Mouse (Mus musculus): ENCODE measurements around the gene Pank4.

Pank4 gene

DNA sequence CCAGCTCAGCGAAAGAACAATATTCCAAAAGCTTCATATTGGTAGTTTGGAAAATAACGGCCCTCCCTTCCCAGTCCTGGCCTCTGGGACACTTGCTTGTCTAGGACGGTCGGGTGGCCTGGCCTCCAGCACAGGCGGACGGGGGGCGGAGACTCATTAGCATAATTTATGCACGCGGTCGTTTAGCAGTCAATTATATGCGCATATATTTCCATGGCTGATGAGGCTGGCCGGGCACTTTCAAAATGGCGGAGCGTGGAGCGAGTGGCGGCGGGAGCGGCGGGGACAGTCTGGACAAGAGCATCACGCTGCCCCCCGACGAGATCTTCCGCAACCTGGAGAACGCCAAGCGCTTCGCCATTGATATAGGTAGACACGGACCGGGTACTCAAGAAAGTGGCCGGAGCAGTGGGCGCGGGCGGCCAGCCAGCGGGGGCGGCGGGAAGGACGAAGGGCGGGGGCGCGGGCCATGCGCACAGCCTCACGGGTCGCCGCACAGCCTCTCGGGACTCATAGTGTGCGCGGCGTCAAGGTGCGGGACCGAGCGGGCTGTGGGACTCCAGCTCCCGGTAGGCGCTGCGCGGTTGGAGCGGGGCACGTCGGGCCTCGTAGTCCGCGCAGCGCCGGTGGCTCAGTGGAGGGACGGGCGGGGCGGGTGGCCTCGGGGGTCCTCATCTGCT, at the start of gene Pank4:
TSS of gene Pank4 (plus strand) at position 223 of the 680 bp plus-strand sequence.
- peak; percentile 90 for DNase-seq (ENCODE audit: low read depth, low spot score)

DNA sequence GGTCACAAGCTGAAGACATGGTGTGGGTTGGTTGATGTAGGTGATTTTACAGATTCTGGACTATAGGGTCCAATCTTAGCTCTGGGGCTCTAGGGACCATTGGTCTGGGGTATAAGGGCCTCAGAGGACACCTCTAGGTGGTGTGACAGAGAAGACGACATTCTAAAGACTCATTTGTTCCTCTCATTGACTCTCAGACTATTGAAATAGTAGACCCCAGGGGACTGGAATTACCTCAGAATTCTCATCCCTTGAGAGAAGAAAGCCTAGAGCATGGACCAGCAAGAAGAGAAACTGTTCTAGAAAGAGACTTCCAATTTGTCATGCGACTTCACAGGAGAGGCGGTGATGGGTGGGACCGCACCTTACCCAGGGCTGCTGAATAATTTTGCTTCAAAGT, 49.7 kb upstream of the Pank4 start:
- no peak for DNase-seq (ENCODE audit: low read depth, low spot score)

DNA sequence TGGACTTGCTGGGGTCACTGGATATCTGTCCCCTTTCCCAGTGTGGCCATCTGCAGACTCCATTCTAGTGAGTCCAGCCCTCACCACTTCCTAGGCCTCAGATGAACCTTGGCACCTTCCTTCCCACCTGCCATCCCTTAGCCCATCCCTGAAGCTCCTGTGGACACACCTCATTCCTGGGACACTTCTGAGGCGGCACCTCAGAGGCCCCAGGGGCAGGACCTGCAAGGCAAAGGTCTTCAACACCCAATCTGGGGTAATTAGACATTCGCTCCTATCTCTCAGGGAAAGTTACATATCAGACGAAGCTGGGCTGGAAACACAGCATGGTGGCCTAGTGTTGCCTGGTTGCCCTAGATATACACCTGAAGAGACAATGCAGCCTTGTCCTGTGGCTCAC, 49.2 kb upstream of the Pank4 start:
- no peak for DNase-seq (ENCODE audit: low read depth, low spot score)

DNA sequence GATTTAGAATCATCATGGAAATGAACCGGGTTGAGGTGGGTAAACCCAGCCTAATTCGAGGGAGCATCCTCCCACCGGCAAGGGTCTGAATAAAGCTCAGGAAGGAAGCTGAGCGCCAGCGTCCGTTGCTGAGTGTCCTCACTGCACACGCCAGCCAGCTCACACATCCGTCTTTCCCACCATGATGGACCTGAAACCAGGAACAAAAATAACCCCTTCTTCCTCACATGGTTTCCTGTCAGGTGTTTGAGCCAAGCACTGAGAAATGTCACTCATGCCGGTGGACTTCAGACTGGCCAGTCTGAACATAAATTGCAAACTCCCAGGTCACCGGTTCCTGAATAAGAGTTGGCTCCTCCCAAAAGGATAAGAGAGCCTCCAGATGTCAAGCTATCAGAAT, 48.6 kb upstream of the Pank4 start:
- DNase-seq (ENCODE audit: low read depth, low spot score): no peak

DNA sequence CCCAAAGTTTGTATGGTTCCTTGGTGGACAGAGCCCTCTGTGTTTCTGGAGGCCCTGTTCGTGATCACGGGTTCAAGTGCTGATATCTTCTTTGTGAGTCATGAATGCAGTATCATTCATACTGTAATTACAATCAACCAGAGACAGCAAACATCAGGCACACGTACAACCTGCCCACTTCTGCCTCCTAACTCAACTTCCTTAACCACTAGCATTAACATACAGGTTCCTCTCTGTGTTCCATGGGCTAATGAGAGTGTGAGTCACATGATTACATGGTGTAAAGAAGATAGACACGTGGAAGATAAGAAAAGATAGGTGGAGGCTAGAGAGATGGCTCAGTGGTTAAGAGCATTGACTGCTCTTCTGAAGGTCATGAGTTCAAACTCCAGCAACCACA, 47.3 kb upstream of the Pank4 start:
- no peak for DNase-seq (ENCODE audit: low read depth, low spot score)

DNA sequence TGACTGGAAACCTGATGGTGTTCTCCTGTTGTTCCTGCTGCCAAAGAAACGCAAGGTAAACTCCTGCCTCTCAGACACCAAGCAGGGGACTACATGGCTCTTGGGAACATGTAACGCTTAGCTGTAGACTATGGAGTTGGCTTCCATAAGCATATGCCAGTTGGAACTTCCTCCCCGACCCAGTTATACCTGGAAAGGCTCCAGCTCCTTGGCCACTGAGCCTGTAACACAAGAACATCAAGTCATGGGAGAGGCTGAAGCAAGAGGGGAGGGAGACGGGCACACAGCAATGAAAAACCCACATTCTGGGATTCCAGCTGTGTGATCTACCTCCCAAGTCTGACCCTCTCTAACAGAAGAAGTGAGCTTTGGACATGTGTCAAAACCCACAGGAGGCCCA, 41.6 kb upstream of the Pank4 start:
- DNase-seq (ENCODE audit: low read depth, low spot score): no peak

DNA sequence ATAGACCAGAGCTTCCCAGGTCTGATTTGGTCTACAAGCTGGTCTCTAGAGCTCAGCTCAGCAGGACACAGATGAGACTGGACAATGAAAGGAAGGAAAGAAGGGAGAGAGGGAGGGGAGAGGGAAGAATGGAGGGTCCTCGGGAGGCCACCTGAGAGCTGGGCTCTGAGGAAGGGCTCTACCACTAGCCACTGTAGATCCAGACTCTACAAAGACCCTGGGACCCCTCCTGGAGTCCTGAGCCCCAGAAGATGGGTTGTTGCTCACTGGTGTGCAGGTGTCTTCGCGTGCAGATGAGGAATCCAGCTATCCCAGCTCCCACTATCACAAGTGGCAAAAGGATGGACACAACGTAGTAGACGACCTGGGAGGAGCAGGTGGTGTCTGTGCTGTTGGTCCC, 41.0 kb upstream of the Pank4 start:
- no peak for DNase-seq (ENCODE audit: low read depth, low spot score)

DNA sequence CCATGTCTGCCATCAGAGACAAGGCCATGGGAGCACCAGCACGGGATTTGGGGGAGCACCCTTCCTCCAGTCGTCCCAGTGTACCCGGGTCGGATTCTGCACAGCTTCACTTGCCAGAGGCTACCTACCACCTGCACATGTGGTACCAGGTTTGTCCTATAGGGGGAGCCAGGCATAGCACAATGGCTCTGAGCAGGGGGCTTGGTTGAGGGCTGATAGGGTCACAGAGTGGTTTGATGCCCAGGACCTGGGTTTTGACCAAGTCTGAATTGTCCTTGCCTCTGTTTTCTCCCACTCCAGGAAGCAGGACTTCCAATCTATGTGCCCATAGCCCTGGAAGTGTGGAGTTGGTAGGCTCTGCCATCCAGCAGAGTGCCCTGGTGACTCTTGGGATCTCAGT, 38.5 kb upstream of the Pank4 start:
- no peak for DNase-seq (ENCODE audit: low read depth, low spot score)

DNA sequence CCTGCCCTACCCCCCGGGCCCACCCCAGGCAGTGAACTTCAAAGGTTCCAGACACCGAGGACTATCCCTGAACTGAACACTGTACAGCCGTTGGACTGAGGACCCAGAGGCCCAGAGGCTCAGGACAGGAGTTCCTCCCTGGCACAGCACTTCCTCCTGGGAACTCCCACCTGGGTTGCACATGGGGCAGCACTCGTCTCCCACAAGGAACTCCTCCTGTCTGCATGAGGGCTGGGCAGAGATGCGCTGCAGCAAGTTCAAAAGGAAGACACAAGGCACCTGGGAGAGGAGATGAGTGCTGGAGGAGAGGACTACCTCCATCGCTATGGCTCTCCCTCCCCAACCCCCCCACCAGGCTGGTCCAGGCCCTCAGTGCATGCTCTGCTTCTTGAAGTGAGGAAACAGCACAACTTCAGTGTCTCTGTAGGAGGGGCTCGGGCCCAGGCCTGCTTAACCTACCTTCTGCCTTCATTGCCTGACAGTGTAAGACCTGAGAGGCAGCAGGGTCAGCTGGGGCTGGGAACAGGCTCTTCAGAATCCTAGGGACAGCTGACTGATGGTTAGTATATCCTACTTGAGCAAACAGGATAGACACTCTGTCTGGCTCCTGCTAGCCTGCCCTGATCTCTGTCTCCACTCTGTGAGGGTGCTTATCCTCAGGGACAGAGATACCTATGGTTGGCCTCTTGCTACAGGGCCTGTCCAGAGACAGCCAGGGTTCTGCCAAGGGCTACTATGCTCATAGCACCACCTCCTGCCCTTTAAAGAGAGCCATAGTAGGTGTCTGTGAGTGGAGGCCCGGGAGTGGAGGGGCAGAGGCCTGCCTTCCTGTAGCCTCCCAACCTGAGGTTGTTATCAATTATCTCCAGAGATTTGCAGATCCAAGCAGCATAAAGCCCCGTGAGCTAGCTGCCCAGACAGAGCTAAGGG, 36.7 kb upstream of the Pank4 start:
- no peak for DNase-seq (ENCODE audit: low read depth, low spot score)

DNA sequence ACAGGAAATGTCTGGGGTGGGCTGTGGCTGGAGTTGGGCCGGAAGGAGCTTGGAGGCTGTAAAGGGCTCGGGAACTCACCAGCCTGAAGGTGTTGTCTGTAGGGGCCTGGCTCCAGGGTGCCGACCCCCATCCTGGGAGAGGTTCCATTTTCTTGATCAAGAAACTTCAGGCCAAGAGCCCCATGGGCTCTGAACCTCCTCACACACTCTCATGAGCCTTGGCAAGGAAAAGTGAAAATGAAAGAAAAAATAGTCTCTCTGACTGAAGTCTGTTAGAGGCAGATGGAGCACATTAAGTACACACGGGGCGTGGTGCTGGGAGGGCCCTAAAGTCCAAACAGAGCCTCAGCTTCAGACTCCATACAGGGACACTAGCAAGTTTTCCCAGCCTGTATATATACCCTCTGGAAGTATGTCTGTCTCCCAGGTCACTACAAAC, 36.0 kb upstream of the Pank4 start:
- DNase-seq (ENCODE audit: low read depth, low spot score): no peak

DNA sequence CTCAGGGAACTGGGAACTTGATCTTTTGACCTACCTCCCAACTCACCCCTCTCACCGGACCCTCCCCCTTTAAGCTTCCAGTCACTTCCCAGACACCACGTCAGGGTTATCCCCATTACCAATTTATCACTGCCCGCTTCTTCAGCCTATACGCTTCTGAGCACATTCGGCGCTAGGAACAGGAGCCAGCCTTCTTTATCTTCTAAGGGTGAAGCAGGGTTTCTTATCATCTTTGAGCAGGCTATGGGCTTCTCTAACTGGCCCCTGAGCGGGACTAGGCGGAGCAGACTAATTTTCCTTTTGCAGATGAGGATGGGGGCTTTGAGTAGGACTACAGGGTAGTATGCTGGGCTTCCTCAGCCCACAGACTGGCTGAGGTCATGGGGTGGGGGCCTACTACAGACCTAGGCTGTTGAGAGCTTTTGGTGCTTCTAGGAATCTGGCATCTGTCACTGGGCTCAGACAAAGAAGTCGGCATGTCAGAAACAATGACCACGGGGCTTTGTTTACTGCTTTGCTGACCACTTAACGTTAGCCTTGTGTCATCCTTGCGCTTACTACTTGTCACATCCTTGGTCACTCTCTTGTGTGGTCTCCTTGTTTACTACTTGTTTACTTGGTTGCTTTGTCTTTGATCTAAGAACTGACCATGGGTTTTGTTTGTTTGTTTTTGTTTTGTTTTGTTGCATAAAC, 35.4 kb upstream of the Pank4 start, which contains the start of gene Tnfrsf14:
TSS of gene Tnfrsf14 (minus strand) at position 169 of the 693 bp plus-strand sequence.
- no peak for DNase-seq (ENCODE audit: low read depth, low spot score)

DNA sequence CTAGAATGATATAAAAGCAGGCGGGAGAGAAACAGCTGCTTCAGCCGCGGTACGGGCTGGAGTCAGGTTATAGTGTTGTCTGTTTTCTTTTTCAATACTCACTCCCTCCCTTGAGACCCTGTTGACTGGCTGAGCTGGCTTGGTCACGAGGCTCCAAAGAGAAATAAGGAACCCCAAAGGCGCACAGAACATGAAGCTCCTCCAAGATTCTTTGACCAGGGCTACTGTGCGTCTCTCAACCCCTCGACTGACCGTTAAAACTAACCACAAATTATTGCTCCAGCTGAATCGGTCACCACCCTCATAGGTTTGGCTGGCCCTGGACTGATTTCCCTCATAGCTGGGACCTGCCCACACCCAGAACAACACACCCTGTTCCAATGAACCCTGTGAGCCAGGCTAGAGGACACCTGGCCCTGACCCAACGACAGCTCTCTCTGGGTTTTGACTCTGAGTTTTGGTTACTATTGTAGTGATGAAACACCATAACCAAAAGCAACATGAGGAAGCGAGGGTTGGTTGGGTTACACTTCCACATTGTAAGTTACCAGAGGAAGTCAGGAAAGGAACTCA, 34.7 kb upstream of the Pank4 start:
- no peak for DNase-seq (ENCODE audit: low read depth, low spot score)

DNA sequence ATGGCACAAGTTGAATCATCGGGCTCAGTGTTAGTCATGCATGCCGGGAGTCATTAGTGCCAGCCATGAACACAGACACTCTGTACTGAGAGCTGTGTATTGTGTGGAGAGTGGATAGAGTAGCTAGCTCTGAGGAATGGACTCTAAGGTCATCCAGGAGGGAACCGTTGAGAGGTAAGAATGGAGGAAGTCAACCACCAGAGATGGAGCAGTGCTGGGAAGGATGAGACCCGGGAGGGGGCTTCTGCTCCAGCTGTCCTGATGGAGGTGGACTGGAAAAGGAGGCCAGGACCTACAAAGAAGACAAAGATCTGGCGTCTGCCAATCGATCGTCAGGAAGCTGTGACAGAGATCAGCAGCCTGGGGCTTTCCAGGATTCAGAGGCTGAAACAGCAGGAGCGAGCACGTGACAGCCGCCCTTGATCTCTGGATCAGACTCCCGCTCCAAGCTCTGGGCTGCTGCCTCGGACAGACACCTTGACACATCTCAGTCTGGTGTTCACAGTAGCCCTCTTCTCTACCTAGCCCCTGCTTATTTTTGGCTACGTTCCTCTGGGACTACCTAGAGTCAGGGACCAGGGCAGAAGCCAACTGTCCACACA, 30.5 kb upstream of the Pank4 start:
- DNase-seq (ENCODE audit: low read depth, low spot score): no peak

DNA sequence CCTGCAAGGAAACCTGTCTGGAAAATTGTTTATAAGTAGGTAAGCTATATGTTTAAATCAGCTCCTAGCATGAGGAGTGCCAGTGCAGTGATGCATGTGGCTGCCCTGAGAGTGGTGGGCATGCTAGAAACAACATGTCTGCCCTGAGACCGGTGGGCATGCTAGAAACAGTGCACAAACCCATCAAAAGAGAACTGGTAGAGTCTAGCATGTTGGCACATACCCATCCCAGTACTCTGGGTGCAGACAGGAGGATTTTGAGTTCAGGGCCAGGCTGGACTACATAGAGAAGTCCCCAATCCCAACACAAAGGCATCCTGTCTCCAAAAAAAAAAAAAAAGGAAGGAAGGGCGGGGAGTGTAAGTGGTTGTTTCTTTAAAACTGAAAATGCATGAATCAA, 29.1 kb upstream of the Pank4 start:
- DNase-seq (ENCODE audit: low read depth, low spot score): no peak

DNA sequence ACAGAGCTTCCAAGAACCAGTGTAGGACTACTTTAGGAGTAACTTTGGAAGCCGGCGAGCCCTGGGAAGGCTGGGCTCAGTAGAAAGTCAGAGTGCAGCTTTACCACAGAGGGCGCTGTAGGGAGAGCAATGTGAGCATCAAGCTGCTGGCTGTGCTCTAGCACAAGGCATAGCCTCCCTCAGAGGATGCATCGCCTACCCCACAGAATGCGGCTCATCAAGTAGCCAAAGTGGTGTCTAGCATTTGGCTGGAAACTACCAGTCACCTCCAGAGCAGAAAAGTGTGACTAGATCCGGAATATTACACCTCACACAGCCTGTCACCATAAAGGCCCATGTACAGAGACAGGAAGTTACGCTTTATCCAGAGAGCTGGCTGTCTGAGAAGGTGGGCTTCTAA, 28.1 kb upstream of the Pank4 start:
- DNase-seq (ENCODE audit: low read depth, low spot score): no peak

DNA sequence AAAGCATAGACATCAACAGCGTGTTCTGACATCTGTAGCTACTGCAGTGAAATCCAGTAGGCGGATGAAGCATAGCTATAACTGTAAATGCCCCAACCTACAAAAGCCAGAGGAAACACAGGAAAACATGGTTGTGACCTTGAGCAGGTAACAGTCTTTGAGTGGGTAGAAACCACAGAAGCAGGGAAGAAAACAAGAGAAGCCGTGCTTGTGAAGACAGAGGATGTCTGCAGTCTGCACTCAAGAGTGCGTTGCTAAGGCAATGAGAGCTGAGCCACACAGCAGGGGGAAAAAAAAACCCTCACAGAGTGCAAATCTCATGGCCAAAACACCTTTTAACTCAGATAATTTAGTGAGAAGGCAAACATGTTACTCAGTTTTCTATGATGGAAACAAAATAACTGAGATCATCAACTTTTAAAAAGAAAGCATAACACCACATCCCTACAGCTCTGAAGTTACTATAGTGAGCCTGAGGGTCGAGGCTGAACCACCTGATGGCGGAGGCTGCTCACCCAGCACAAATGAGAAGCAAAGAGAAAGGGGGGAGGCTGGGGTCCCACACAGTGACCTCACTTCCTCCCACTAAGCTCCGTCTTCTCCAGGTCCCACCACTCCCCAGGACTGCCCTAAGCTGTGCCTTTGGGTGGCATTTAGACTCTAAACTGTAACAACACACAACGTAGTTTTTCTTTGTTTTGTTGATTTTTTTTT, 27.2 kb upstream of the Pank4 start:
- DNase-seq (ENCODE audit: low read depth, low spot score): no peak

DNA sequence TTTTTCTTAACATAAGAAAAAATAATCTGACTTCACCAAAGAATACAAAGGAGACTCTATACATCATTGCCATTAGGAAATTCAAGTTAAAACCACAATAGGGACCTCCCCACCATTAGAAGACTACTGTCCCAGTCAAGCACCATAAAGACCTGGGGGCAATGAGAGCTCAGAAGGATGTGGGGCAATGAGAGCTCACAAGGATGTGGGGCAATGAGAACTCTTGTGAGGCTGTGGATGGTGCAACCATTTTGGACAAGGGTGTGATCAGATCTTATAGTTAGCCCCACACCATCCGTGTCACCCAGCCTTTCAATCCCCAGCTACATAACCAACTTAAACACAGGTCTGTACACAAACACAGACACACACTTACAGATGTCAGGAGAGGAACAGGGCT, 26.2 kb upstream of the Pank4 start:
- no peak for DNase-seq (ENCODE audit: low read depth, low spot score)

DNA sequence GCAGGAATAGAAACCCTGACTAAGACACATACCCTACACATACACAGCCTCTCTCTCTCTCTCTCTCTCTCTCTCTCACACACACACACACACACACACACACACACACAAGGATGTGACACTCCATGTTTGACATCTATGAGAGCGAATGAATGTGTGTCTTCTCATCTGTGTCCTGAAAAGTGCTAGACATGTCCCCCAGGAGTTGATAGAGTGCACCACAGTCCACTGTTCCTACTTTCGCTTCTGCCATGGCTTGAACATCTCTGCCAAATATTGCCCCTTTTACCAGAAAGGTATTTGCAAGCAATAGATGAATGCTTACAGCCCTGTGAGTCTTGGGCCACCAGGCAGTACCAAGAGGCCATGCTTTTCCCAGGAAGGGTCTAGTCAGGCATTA, 23.8 kb upstream of the Pank4 start:
- no peak for DNase-seq (ENCODE audit: low read depth, low spot score)

DNA sequence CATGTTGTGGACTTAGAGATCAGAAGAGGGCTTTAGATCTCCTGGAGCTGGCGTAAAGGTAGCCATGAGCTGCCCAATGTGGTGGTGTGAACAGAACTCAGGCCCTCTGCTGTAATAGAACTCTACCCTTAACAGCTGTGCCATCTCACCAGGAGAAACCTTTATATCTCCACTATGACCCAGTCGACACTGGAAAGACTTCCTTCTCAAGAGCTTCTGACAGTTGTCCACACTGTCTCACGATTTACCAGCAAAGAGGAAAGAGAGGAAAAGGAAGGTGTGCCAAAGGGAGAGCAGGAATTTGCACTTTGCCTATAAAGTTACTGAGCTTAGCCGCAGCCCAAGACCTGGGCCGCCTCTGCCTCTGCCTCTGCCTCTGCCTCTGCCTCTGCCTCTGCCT, 22.1 kb upstream of the Pank4 start:
- no peak for DNase-seq (ENCODE audit: low read depth, low spot score)

DNA sequence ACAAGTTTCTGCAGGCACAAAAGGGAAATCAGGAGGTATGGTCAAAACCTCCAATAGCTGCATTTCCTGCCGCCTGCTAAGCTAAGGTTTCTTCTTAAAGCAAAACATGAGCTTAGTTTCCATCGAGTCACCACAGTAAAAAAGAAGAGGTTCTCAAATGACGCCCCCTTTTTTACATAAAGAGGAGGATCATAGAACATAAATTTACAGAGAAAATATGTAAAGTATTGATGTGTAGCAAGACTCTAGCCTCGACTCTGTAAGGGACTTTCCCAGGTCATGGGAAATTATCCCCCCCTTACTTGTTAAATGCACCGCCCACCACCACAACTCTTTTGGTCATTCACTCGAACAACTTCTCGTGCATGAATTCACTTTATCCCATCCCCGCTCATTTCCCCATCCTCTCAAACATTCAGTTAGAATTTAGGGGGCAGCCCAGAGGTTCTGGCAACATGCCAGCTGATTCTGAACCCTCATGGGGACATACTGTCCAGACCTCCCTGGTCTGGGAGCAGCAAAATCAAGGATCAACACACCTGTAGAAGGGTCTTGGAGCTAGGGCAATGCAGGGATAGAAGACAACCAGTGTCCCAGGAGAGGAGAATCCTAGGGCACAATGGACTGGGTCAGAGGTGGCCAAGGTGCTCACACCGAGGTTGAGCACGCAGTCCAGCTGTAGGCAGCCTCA, 21.1 kb upstream of the Pank4 start:
- DNase-seq (ENCODE audit: low read depth, low spot score): no peak
